In the genomic region with DNA sequence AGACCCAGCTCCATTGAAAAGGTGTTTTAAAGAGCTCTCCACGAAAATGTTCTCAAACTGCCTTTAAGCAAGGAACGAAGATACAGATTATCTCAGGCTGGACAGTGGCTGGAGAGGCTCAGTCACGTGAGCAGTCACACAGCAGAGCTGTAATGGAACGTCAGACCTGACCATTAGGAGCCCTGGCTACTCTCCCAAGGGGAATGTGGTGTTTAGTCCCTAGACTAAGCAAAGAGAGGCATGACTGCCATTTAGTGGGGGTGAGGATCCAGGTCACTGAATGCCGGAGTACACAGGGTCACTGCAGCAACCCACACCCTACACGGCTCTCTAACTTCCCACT, we compare ENCODE assay signal across 17 mouse cellular contexts.
DNase-seq lines count a peak whose midpoint lies in the region; ATAC-seq and TF ChIP-seq lines count a peak whose summit lies in the region.
"Had no signal": no experiment of that assay in that cellular context is flagged by ENCODE, and none has a peak within 500 bp of the region (broad histone marks: within the 10 kb centered on the region; RNA-seq: fewer than 3 reads in every experiment).

No protein-coding gene starts in this region.

- no peaks in the 10 kb centered on the region for H3K9me3 ChIP-seq in forebrain, embryonic 11.5 days (ENCODE audit: control insufficient read depth, low read length)
- H3K9me3 ChIP-seq in forebrain, embryonic 10.5 days: no peaks in the 10 kb centered on the region
- no peaks in the 10 kb centered on the region for H3K9me3 ChIP-seq in hindbrain, postnatal 0 days (ENCODE audit: low read length)
- H3K9me3 ChIP-seq in hindbrain, embryonic 12.5 days (replicated peaks): no peaks in the 10 kb centered on the region
- no peaks in the 10 kb centered on the region for H3K9me3 ChIP-seq in lung, embryonic 14.5 days (ENCODE audit: low read depth, low read length)
- no peaks in the 10 kb centered on the region for H3K9me3 ChIP-seq in heart, embryonic 15.5 days (replicated peaks)
- H3K9me3 ChIP-seq: midbrain, embryonic 10.5 days had no signal

- ATAC-seq in forebrain, embryonic 11.5 days (replicated peaks; ENCODE audit: low FRiP score): peak; percentile 36; the same call in 1 of the 2 replicates
- ATAC-seq in hindbrain, postnatal 0 days: no peak
- ATAC-seq in hindbrain, embryonic 12.5 days (ENCODE audit: low FRiP score): no peak
- ATAC-seq in lung, embryonic 14.5 days (ENCODE audit: insufficient read depth): no peak
- peak; percentile 48; the same call in 1 of the 2 replicates for ATAC-seq in heart, embryonic 15.5 days (replicated peaks; ENCODE audit: insufficient number of reproducible peaks, insufficient read depth, low FRiP score, low read depth)
- ATAC-seq: forebrain, postnatal 0 days; hindbrain, embryonic 16.5 days had no signal

- no peaks in the 10 kb centered on the region for H3K27me3 ChIP-seq in forebrain, embryonic 11.5 days (ENCODE audit: control insufficient read depth, insufficient read depth, low read length)
- H3K27me3 ChIP-seq in forebrain, embryonic 10.5 days (ENCODE audit: poor library complexity, severe bottlenecking): no peaks in the 10 kb centered on the region
- no peaks in the 10 kb centered on the region for H3K27me3 ChIP-seq in hindbrain, postnatal 0 days (ENCODE audit: insufficient read depth, low read length)
- H3K27me3 ChIP-seq in hindbrain, embryonic 12.5 days: no peaks in the 10 kb centered on the region
- H3K27me3 ChIP-seq in lung, embryonic 14.5 days (ENCODE audit: insufficient read depth, low read length): no peaks in the 10 kb centered on the region
- H3K27me3 ChIP-seq in heart, embryonic 15.5 days: no peaks in the 10 kb centered on the region

- 91% methylated on average over 6 of the region's 6 CpGs for WGBS in forebrain, embryonic 11.5 days
- 91% methylated on average over 6 of the region's 6 CpGs for WGBS in forebrain, embryonic 10.5 days
- WGBS in hindbrain, postnatal 0 days: 90% methylated on average over 6 of the region's 6 CpGs
- WGBS in hindbrain, embryonic 12.5 days: 91% methylated on average over 6 of the region's 6 CpGs
- 71% methylated on average over 6 of the region's 6 CpGs for WGBS in lung, embryonic 14.5 days
- 55% methylated on average over 6 of the region's 6 CpGs for WGBS in heart, embryonic 15.5 days

- H3K27ac ChIP-seq in forebrain, embryonic 11.5 days (ENCODE audit: low read depth, low read length): no peak overlapping the region
- H3K27ac ChIP-seq in forebrain, embryonic 10.5 days: no peak overlapping the region
- H3K27ac ChIP-seq in hindbrain, postnatal 0 days: 0 out of 2 replicates have a peak overlapping the region, but pooled peaks have one; percentile 32
- H3K27ac ChIP-seq in hindbrain, embryonic 12.5 days: no peak overlapping the region
- peak overlapping the region; percentile 47; the same call in 1 of the 2 replicates for H3K27ac ChIP-seq in lung, embryonic 14.5 days (ENCODE audit: low read depth)
- H3K27ac ChIP-seq in heart, embryonic 15.5 days: peak overlapping the region; percentile 63
- H3K27ac ChIP-seq: midbrain, embryonic 10.5 days had no signal

- H3K4me2 ChIP-seq in forebrain, embryonic 11.5 days (ENCODE audit: low read depth, low read length, severe bottlenecking): no peak overlapping the region
- no peak overlapping the region for H3K4me2 ChIP-seq in hindbrain, postnatal 0 days (ENCODE audit: low read depth, low read length)
- H3K4me2 ChIP-seq in hindbrain, embryonic 12.5 days (replicated peaks): no peak overlapping the region
- no peak overlapping the region for H3K4me2 ChIP-seq in lung, embryonic 14.5 days
- no peak overlapping the region for H3K4me2 ChIP-seq in heart, embryonic 15.5 days

- no peak overlapping the region for H3K9ac ChIP-seq in forebrain, embryonic 11.5 days (ENCODE audit: low read length)
- H3K9ac ChIP-seq in hindbrain, postnatal 0 days (replicated peaks; ENCODE audit: low read length): no peak overlapping the region
- no peak overlapping the region for H3K9ac ChIP-seq in hindbrain, embryonic 12.5 days
- no peak overlapping the region for H3K9ac ChIP-seq in lung, embryonic 14.5 days
- H3K9ac ChIP-seq in heart, embryonic 15.5 days: no peak overlapping the region
- H3K9ac ChIP-seq: forebrain, postnatal 0 days had no signal

- no peak for DNase-seq in forebrain, embryonic 11.5 days (ENCODE audit: low spot score)
- DNase-seq in forebrain, embryonic 10.5 days (ENCODE audit: extremely low spot score, low spot score): no peak
- no peak for DNase-seq in hindbrain, postnatal 0 days (ENCODE audit: low spot score)
- DNase-seq in lung, embryonic 14.5 days: no peak
- no peak for DNase-seq in lung, postnatal 25 days (ENCODE audit: low spot score)
- DNase-seq in urinary bladder, postnatal 14 days (ENCODE audit: low spot score): no peak
- DNase-seq: cerebellum, adult 9-10 months; embryo, embryonic 11 days; forebrain, postnatal 0 days; gastrocnemius, postnatal 14 days; kidney, postnatal 14 days; layer of hippocampus, postnatal 36 days; lung, adult 2 months had no signal

- H3K4me3 ChIP-seq in forebrain, embryonic 11.5 days (ENCODE audit: low read depth, low read length): no peak overlapping the region
- H3K4me3 ChIP-seq in forebrain, embryonic 10.5 days: no peak overlapping the region
- no peak overlapping the region for H3K4me3 ChIP-seq in hindbrain, postnatal 0 days (ENCODE audit: low read length)
- no peak overlapping the region for H3K4me3 ChIP-seq in hindbrain, embryonic 12.5 days
- no peak overlapping the region for H3K4me3 ChIP-seq in lung, embryonic 14.5 days (ENCODE audit: low read depth, low read length)
- no peak overlapping the region for H3K4me3 ChIP-seq in heart, embryonic 15.5 days
- H3K4me3 ChIP-seq: midbrain, embryonic 10.5 days had no signal

- no peak for TF ChIP-seq CTCF in hindbrain, postnatal 0 days (IDR thresholded peaks at IDR 0.05; ENCODE audit: low read depth)
- TF ChIP-seq CTCF in lung, embryonic 14.5 days (IDR thresholded peaks at IDR 0.05; ENCODE audit: low read depth): no peak

- H3K4me1 ChIP-seq in forebrain, embryonic 11.5 days (replicated peaks; ENCODE audit: control insufficient read depth, insufficient read depth, low read length): no peaks in the 10 kb centered on the region
- H3K4me1 ChIP-seq in forebrain, embryonic 10.5 days: no peaks in the 10 kb centered on the region
- no peaks in the 10 kb centered on the region; the same call in 1 of the 2 replicates for H3K4me1 ChIP-seq in hindbrain, postnatal 0 days (ENCODE audit: insufficient read depth, low read length)
- peaks cover 5% of the 10 kb centered on the region; the same call in 1 of the 2 replicates for H3K4me1 ChIP-seq in hindbrain, embryonic 12.5 days
- H3K4me1 ChIP-seq in lung, embryonic 14.5 days (ENCODE audit: insufficient read depth): 0 out of 2 replicates have a peak, but pooled peaks cover 3% of the 10 kb centered on the region
- H3K4me1 ChIP-seq in heart, embryonic 15.5 days (replicated peaks): peaks cover 16% of the 10 kb centered on the region

- H3K36me3 ChIP-seq in forebrain, embryonic 11.5 days (ENCODE audit: control insufficient read depth, insufficient read depth, low read length): no peaks in the 10 kb centered on the region
- H3K36me3 ChIP-seq in forebrain, embryonic 10.5 days (replicated peaks): peaks cover 90% of the 10 kb centered on the region
- H3K36me3 ChIP-seq in hindbrain, postnatal 0 days (ENCODE audit: insufficient read depth, low read length): peaks cover 18% of the 10 kb centered on the region; the same call in 1 of the 2 replicates
- H3K36me3 ChIP-seq in hindbrain, embryonic 12.5 days: peaks cover 57% of the 10 kb centered on the region
- H3K36me3 ChIP-seq in lung, embryonic 14.5 days (ENCODE audit: insufficient read depth): peaks cover 59% of the 10 kb centered on the region
- peaks cover 20% of the 10 kb centered on the region for H3K36me3 ChIP-seq in heart, embryonic 15.5 days

Comparison
In these comparisons a context has a peak if more than half of its experiments do, and no peak if none do; other contexts are left out.
1. H3K27ac ChIP-seq: peak in hindbrain, postnatal 0 days (single experiment), lung, embryonic 14.5 days (single experiment) and heart, embryonic 15.5 days (single experiment); none in forebrain, embryonic 11.5 days (single experiment), forebrain, embryonic 10.5 days (single experiment) and hindbrain, embryonic 12.5 days (single experiment).
2. ATAC-seq: peak in forebrain, embryonic 11.5 days (single experiment) and heart, embryonic 15.5 days (single experiment); none in hindbrain, postnatal 0 days (single experiment), hindbrain, embryonic 12.5 days (single experiment) and lung, embryonic 14.5 days (single experiment).